Mouse (Mus musculus): ENCODE measurements around the gene Myh10. TPM values are rescaled to one million over a fixed set of nuclear protein-coding genes. Genes with fewer than 3 reads are reported as not detected.

Gene Myh10
- polyA plus RNA-seq, 1 experiment from 2014 or later, result 34.6 TPM

GRCm38 (mm10) chr11:68780466-68781114, 89.2 kb downstream of the Myh10 start:
- no peak overlapping the region for H3K4me3 ChIP-seq
- no peak overlapping the region for H3K4me2 ChIP-seq
- H3K4me1 ChIP-seq, result no peaks in the 10 kb centered on the region
- H3K9me3 ChIP-seq (replicated peaks), result no peaks in the 10 kb centered on the region
- no peaks in the 10 kb centered on the region for H3K27me3 ChIP-seq (replicated peaks)
- no peak overlapping the region for H3K27ac ChIP-seq
- 76% methylated on average over 14 of the region's 14 CpGs for WGBS (ENCODE audit: insufficient replicate concordance)
- ATAC-seq, result no peak
- H3K9ac ChIP-seq, result no peak overlapping the region
- peaks cover 83% of the 10 kb centered on the region for H3K36me3 ChIP-seq

GRCm38 (mm10) chr11:68782336-68782735, 91.0 kb downstream of the Myh10 start:
- no peak overlapping the region for H3K27ac ChIP-seq
- no peaks in the 10 kb centered on the region for H3K9me3 ChIP-seq (replicated peaks)
- H3K9ac ChIP-seq, result no peak overlapping the region
- peaks cover 85% of the 10 kb centered on the region for H3K36me3 ChIP-seq
- no peaks in the 10 kb centered on the region for H3K4me1 ChIP-seq
- H3K27me3 ChIP-seq (replicated peaks), result no peaks in the 10 kb centered on the region
- no peak for ATAC-seq
- H3K4me2 ChIP-seq, result no peak overlapping the region
- WGBS (ENCODE audit: insufficient replicate concordance), result 64% methylated on average over 9 of the region's 9 CpGs
- H3K4me3 ChIP-seq, result no peak overlapping the region

GRCm38 (mm10) chr11:68785813-68786212, 94.5 kb downstream of the Myh10 start:
- Histone ChIP-seq H3K4me2 (no peak overlapping the region), H3K9me3 (replicated peaks) (no peaks in the 10 kb centered on the region), H3K27ac (no peak overlapping the region), H3K27me3 (replicated peaks) (no peaks in the 10 kb centered on the region), H3K36me3 (peaks cover 98% of the 10 kb centered on the region), H3K4me1 (no peaks in the 10 kb centered on the region), H3K4me3 (no peak overlapping the region), H3K9ac (no peak overlapping the region)
- WGBS (ENCODE audit: insufficient replicate concordance), result 71% methylated on average over 8 of the region's 8 CpGs
- no peak for ATAC-seq

GRCm38 (mm10) chr11:68787222-68787621, 95.9 kb downstream of the Myh10 start:
- Histone ChIP-seq H3K27me3 (replicated peaks) (no peaks in the 10 kb centered on the region), H3K4me2 (no peak overlapping the region), H3K4me3 (no peak overlapping the region), H3K9ac (no peak overlapping the region), H3K36me3 (peaks cover 99% of the 10 kb centered on the region), H3K27ac (no peak overlapping the region), H3K9me3 (replicated peaks) (no peaks in the 10 kb centered on the region), H3K4me1 (no peaks in the 10 kb centered on the region)
- no peak for ATAC-seq
- WGBS (ENCODE audit: insufficient replicate concordance), result 86% methylated on average over 9 of the region's 9 CpGs

GRCm38 (mm10) chr11:68790720-68791119, 99.4 kb downstream of the Myh10 start:
- H3K27me3 ChIP-seq (replicated peaks), result no peaks in the 10 kb centered on the region
- no peak overlapping the region for H3K4me2 ChIP-seq
- no peak overlapping the region for H3K27ac ChIP-seq
- H3K9ac ChIP-seq, result no peak overlapping the region
- no peaks in the 10 kb centered on the region for H3K4me1 ChIP-seq
- no peak overlapping the region for H3K4me3 ChIP-seq
- WGBS (ENCODE audit: insufficient replicate concordance), result 83% methylated on average over 10 of the region's 10 CpGs
- peaks cover 99% of the 10 kb centered on the region for H3K36me3 ChIP-seq
- no peaks in the 10 kb centered on the region for H3K9me3 ChIP-seq (replicated peaks)
- ATAC-seq, result no peak

GRCm38 (mm10) chr11:68791794-68792193, 100.4 kb downstream of the Myh10 start:
- no peaks in the 10 kb centered on the region for H3K9me3 ChIP-seq (replicated peaks)
- no peak for ATAC-seq
- H3K27me3 ChIP-seq (replicated peaks), result no peaks in the 10 kb centered on the region
- no peaks in the 10 kb centered on the region for H3K4me1 ChIP-seq
- no peak overlapping the region for H3K27ac ChIP-seq
- H3K36me3 ChIP-seq, result peaks cover 99% of the 10 kb centered on the region
- no peak overlapping the region for H3K9ac ChIP-seq
- H3K4me3 ChIP-seq, result no peak overlapping the region
- 72% methylated on average over 9 of the region's 9 CpGs for WGBS (ENCODE audit: insufficient replicate concordance)
- H3K4me2 ChIP-seq, result 0 out of 2 replicates have a peak overlapping the region, but pooled peaks have one; percentile 5

GRCm38 (mm10) chr11:68798258-68798657, 106.9 kb downstream of the Myh10 start:
- no peak for ATAC-seq
- WGBS (ENCODE audit: insufficient replicate concordance), result 87% methylated on average over 10 of the region's 10 CpGs
- H3K4me1 ChIP-seq, result no peaks in the 10 kb centered on the region
- H3K4me3 ChIP-seq, result no peak overlapping the region
- H3K4me2 ChIP-seq, result no peak overlapping the region
- H3K27me3 ChIP-seq (replicated peaks), result no peaks in the 10 kb centered on the region
- no peak overlapping the region for H3K27ac ChIP-seq
- no peaks in the 10 kb centered on the region for H3K9me3 ChIP-seq (replicated peaks)
- no peak overlapping the region for H3K9ac ChIP-seq
- H3K36me3 ChIP-seq, result peaks cover 100% of the 10 kb centered on the region

GRCm38 (mm10) chr11:68805148-68805547, 113.8 kb downstream of the Myh10 start:
- H3K9ac ChIP-seq, result no peak overlapping the region
- H3K4me3 ChIP-seq, result no peak overlapping the region
- WGBS (ENCODE audit: insufficient replicate concordance), result 65% methylated on average over 4 of the region's 4 CpGs

GRCm38 (mm10) chr11:68807787-68808186, 116.4 kb downstream of the Myh10 start:
- Histone ChIP-seq H3K4me1 (no peaks in the 10 kb centered on the region), H3K9me3 (replicated peaks) (no peaks in the 10 kb centered on the region), H3K27me3 (replicated peaks) (no peaks in the 10 kb centered on the region), H3K4me3 (no peak overlapping the region), H3K36me3 (peaks cover 97% of the 10 kb centered on the region), H3K27ac (no peak overlapping the region), H3K4me2 (no peak overlapping the region), H3K9ac (no peak overlapping the region)
- peak; percentile 46; the same call in 1 of the 2 replicates for ATAC-seq
- WGBS (ENCODE audit: insufficient replicate concordance), result 31% methylated on average over 6 of the region's 6 CpGs

More at GRCm38 (mm10) chr11:68805148-68805547, 113.8 kb downstream of the Myh10 start:
- H3K4me1 ChIP-seq, result no peaks in the 10 kb centered on the region
- no peak for ATAC-seq
- no peaks in the 10 kb centered on the region for H3K27me3 ChIP-seq (replicated peaks)
- H3K9me3 ChIP-seq (replicated peaks), result no peaks in the 10 kb centered on the region
- no peak overlapping the region for H3K27ac ChIP-seq
- no peak overlapping the region for H3K4me2 ChIP-seq
- H3K36me3 ChIP-seq, result peaks cover 99% of the 10 kb centered on the region

- Histone ChIP-seq H3K4me3 (no peak overlapping the region), H3K9ac (no peak overlapping the region), H3K27me3 (replicated peaks) (no peaks in the 10 kb centered on the region), H3K4me2 (no peak overlapping the region), H3K27ac (no peak overlapping the region), H3K9me3 (replicated peaks) (no peaks in the 10 kb centered on the region), H3K4me1 (no peaks in the 10 kb centered on the region), H3K36me3 (peaks cover 97% of the 10 kb centered on the region)
- ATAC-seq, result no peak
- WGBS (ENCODE audit: insufficient replicate concordance), result 84% methylated on average over 9 of the region's 9 CpGs
Measured at GRCm38 (mm10) chr11:68811881-68812577, 120.7 kb downstream of the Myh10 start.

GRCm38 (mm10) chr11:68818416-68818815, 127.1 kb downstream of the Myh10 start:
- 84% methylated on average over 8 of the region's 8 CpGs for WGBS (ENCODE audit: insufficient replicate concordance)
- H3K36me3 ChIP-seq, result peaks cover 93% of the 10 kb centered on the region

GRCm38 (mm10) chr11:68819226-68819805, 128.0 kb downstream of the Myh10 start:
- WGBS (ENCODE audit: insufficient replicate concordance), result 86% methylated on average over 14 of the region's 14 CpGs
- no peak overlapping the region for H3K4me2 ChIP-seq
- H3K27ac ChIP-seq, result no peak overlapping the region
- no peaks in the 10 kb centered on the region for H3K27me3 ChIP-seq (replicated peaks)
- H3K9me3 ChIP-seq (replicated peaks), result no peaks in the 10 kb centered on the region
- no peak overlapping the region for H3K9ac ChIP-seq
- H3K4me3 ChIP-seq, result no peak overlapping the region
- H3K4me1 ChIP-seq, result no peaks in the 10 kb centered on the region
- ATAC-seq, result no peak
- H3K36me3 ChIP-seq, result peaks cover 94% of the 10 kb centered on the region

More at GRCm38 (mm10) chr11:68818416-68818815, 127.1 kb downstream of the Myh10 start:
- Histone ChIP-seq H3K4me1 (no peaks in the 10 kb centered on the region), H3K4me2 (no peak overlapping the region), H3K4me3 (no peak overlapping the region), H3K9me3 (replicated peaks) (no peaks in the 10 kb centered on the region), H3K27me3 (replicated peaks) (no peaks in the 10 kb centered on the region), H3K9ac (no peak overlapping the region), H3K27ac (no peak overlapping the region)
- ATAC-seq, result no peak

Data from liver, embryonic 12.5 days (tissue).